Comparison of ENCODE assay signal across 23 mouse cellular contexts in genomic region chr8:8092551-8092950, GRCm38 (mm10).
DNase-seq lines count a peak whose midpoint lies in the region; TF ChIP-seq lines count a peak whose summit lies in the region.
"Had no signal": no experiment of that assay in that cellular context is flagged by ENCODE, and none has a peak within 500 bp of the region (broad histone marks: within the 10 kb centered on the region; RNA-seq: fewer than 3 reads in every experiment).

No protein-coding gene starts in this region.

- TF ChIP-seq CTCF in kidney, adult 2 months (conservative IDR thresholded peaks at IDR 0.05; ENCODE audit: insufficient read depth, insufficient read length, low read depth, low read length): no peak

- H3K36me3 ChIP-seq in kidney, adult 2 months (ENCODE audit: control insufficient read depth, insufficient read depth, low read length): no peaks in the 10 kb centered on the region
- H3K36me3 ChIP-seq: embryonic facial prominence, embryonic 12.5 days; embryonic facial prominence, embryonic 15.5 days; G1E; hindbrain, embryonic 13.5 days; intestine, embryonic 15.5 days had no signal

- H3K4me3 ChIP-seq in kidney, adult 2 months (ENCODE audit: insufficient read depth, low read depth, low read length): no peak overlapping the region
- H3K4me3 ChIP-seq: embryonic facial prominence, embryonic 12.5 days; embryonic facial prominence, embryonic 15.5 days; gastrocnemius, adult 2 months; hindbrain, embryonic 13.5 days; intestine, embryonic 15.5 days had no signal

- no peak overlapping the region for H3K27ac ChIP-seq in kidney, adult 2 months (ENCODE audit: insufficient read depth, low read depth, low read length)
- H3K27ac ChIP-seq: embryonic facial prominence, embryonic 12.5 days; embryonic facial prominence, embryonic 15.5 days; gastrocnemius, adult 2 months; hindbrain, embryonic 13.5 days; intestine, embryonic 15.5 days had no signal

- no peaks in the 10 kb centered on the region for H3K4me1 ChIP-seq in kidney, adult 2 months (ENCODE audit: control insufficient read depth, insufficient read depth, low read length)
- H3K4me1 ChIP-seq: embryonic facial prominence, embryonic 12.5 days; embryonic facial prominence, embryonic 15.5 days; hindbrain, embryonic 13.5 days; intestine, embryonic 15.5 days had no signal

- no peak for TF ChIP-seq POLR2A in kidney, adult 2 months (IDR thresholded peaks at IDR 0.05; ENCODE audit: low read depth, low read length)

- intact Hi-C loops in left cerebral cortex, postnatal 4 days (cut with DNase I): no loop called here
- intact Hi-C loops in left cerebral cortex, postnatal 14 days (cut with DNase I): no loop called here

- H3K27me3 ChIP-seq in kidney, adult 2 months (replicated peaks; ENCODE audit: control insufficient read depth, insufficient read depth, low read length): no peaks in the 10 kb centered on the region
- H3K27me3 ChIP-seq: CH12.LX; embryonic facial prominence, embryonic 12.5 days; embryonic facial prominence, embryonic 15.5 days; hindbrain, embryonic 13.5 days; intestine, embryonic 15.5 days; Patski had no signal

- peak; percentile 20 for DNase-seq in cerebellum, adult 11-12 months
- DNase-seq in cerebellum, postnatal 36 days: no peak
- DNase-seq in left cerebral cortex, postnatal 4 days: peak; percentile 43
- no peak for DNase-seq in left cerebral cortex, postnatal 14 days (ENCODE audit: low spot score in 2 of 2)
- DNase-seq in cerebellum, adult 8-10 months: peak; percentile 1
- peak; percentile 20 for DNase-seq in cerebellum, adult 9-11 months
- no peak for DNase-seq in ovary, postnatal 10 days (ENCODE audit: low spot score)
- DNase-seq in kidney, adult 2 months: no peak
- DNase-seq: adrenal gland, adult 2 months; adrenal gland, postnatal 14 days; B cell, adult 2 months; forebrain, postnatal 0 days; gastrocnemius, adult 2 months; gastrocnemius, postnatal 14 days; heart, adult 11 months; kidney, adult 11 months had no signal

Comparison
In these comparisons a context has a peak if more than half of its experiments do, and no peak if none do; other contexts are left out.
1. DNase-seq: peak in cerebellum, adult 11-12 months (single experiment), left cerebral cortex, postnatal 4 days (single experiment), cerebellum, adult 8-10 months (single experiment) and cerebellum, adult 9-11 months (single experiment); none in cerebellum, postnatal 36 days (0 of 2), left cerebral cortex, postnatal 14 days (0 of 2), ovary, postnatal 10 days (single experiment) and kidney, adult 2 months (single experiment).